Mouse (Mus musculus): ENCODE results near the gene Tbc1d21.
A peak's percentile ranks its signal among the peaks of the same experiment; 100 is the strongest.

The Tbc1d21 gene

DNA sequence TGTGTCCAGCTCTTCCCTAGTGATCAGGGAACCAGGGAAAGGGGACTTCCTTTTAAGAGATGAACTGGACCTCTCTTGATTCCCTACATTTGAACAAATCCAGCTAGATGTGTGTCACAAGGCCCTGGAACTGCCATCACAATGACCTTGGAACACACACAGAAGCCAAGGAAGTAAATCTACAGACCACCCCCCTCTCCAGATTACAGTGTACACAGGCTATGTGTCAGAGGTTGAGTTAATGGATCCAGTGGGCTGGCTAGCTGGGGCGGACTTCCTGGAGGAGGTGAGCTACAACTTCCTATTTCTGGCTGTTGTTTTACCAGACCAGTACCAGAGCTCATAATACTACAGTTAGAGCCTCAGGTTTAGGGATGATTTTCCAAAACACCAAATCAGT is at the start of gene Tbc1d21:
TSS of gene Tbc1d21 (minus strand) at position 101 of the 400 bp plus-strand sequence.
- DNase-seq: no peak

DNA sequence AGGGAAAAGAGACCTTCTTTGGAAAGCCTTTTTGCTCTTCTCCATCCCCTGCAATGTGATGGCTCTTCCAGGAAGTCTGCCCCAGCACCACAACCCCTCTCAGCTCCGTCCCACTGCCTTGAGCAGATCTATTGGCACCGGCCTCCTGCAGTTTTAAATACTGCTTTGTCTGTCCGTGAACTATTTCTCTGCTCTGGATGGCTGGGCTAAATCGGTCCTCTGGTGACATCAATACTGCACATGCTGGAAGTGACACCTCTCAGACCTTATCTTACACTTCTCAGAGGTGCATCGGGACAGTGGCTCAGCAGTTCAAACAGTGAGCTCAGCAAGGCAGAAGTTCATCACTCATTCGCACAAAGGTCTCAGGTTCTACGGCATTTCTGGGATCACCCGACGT is 41.3 kb upstream of the Tbc1d21 start:
- no peak for DNase-seq

DNA sequence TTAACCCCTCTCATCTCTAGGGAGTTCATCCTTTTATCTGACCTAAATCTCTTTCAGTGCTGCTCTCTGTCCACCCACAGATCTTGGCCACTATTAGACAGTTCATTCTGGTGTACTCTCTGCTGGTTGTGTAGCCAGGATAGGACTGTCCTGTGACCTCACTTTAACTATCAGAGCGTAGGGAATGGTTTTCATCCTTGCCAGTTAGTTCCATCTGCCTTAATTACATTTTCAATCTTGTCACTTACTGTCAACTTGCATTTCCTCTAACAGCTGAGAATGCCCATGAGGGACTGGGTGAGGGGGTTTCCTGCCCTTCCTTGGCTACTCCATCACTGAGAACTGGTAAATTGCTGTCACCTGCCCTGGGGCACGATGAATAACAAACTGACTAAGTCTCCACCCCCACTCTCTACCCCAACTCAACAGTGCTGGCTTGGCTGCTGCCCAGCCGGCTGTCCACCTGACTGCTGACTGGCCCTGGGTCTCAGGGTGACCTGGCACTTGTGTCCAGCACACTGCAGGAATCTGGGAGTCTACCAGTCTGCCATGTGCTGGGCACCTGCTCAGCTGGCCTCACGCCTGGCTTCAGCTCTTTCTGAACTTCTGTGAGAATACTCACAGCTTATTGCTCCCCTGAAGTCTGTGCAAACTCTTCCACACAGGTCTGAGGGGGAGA is 39.9 kb upstream of the Tbc1d21 start:
- DNase-seq: peak; percentile 85

DNA sequence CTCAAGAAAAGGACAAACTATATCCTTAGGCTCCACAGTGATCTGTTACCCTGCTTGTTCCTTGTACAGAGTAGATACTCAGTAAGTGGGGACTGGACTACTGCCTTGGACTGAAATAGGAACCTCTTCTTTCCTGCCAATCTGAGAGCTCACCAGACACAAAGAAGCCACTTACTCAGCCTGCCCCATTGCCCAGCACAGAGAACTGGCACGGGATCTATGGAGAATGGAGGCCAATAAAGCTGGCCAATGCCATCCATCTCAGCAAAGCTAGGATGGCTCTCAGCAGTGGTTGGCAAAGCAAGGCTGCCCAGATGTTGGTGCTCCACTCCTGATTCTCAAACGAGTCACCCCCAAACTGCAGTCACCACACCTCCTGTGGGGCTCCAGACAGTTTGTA is 39.0 kb upstream of the Tbc1d21 start:
- no peak for DNase-seq

DNA sequence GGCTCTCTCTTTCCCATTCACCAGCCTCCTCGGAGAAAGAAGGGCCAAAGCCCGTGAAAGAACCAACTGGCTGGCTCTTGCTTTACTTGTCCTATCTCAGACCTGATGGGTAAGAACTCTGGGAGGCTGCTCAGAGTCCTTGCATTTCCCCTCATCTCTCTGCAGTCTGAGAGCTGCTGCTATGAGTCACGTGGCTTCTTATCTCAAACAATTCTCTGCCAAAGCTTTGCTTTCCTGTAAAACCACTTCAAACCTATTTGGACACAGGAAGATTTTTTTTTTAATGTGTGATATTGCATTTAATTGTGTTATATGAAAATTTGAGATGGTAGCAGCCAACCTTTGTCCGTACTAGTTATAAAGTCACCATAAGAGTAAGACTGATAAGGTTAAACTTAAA is 34.2 kb upstream of the Tbc1d21 start:
- DNase-seq: no peak

DNA sequence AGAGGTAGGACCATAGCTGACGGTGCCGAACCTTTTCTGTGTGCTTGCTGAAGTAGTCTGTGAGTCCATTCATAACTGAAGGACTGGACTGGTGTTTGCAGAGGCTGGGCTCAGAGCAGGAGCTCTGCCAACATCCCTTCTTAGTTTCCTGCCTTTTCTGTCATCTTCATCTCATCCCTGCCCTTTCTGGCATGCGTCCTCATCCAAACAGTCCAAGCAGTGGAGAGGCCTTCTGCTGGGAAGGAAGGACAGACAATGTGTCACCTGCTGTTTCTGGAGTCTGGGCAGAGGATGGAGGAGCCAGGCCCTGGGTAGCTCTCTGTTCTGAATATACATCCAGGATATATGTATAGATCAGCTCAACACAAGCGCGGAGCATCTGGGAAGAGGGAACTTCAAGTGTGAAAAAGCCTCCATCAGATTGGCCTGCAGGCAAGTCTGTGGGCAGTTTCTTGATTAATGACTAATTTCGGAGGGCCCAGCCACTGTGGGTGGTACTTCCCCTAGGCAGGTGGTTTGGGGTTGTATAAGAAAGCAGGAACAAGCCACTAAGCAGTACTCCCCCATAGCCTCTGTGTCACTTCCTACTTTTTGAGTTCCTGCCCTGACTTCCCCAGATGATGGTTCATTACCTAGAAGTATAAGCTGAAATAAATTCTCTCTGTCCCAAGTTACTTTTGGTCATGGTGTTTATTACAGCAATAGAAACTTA is 31.3 kb upstream of the Tbc1d21 start:
- DNase-seq: peak; percentile 56

DNA sequence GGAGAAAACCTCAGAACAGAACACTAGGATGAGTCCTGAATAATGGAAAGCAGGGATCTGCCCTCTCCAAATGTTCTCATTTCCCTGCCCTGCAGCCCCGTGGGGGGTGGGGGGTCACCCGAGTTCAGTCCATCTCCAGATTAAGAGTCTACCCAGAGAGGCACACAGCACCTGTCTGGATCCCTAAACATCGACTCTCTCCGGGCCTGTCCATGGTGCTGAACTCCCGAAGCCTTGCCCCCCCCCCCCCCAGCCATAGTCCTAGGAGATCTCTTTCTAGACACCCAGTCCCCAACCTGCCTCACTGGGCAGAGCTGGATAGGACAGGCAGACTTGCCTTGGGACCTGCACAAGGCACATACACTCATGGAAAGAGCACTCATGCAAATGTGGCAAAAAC is 29.4 kb upstream of the Tbc1d21 start:
- no peak for DNase-seq

DNA sequence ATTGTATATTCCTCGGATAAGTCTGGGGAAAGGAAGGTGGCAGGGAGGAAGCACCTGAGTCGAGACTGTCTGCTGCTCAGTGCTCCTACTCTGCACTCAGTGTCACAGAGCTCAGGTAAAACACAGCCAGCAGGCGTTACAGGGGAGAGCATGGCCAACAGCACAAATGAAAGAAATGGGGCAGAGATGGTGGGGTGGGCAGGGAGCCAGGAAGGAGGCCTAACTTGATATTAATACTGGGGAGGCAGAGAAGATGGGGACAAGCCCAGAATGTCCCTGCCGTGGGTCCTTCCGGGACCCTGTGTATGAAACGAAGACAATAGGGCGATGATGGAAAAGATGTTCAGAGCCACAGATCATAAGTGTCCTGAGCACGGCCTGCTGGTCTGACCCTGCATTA is 24.4 kb upstream of the Tbc1d21 start:
- no peak for DNase-seq

DNA sequence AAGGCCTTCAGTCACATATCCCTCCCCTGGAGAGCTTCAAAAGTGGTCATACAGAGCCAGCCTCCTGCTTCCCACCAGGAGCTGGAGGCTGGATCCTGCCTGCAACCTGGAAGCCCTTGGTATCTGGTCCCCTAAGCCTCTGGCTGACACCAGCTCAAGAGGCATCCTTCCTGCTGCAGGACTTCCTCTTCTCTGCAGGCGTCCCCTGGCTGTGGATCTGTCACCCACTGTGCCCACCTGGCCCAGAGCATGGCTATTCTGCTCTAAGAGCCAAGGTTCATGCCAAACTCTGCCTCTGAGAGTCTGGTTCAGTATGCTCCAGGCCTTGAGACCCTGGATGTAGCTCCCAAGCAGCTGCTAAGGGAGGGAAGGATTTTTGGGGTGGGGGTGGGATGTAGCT is 23.6 kb upstream of the Tbc1d21 start:
- peak; percentile 79 for DNase-seq

DNA sequence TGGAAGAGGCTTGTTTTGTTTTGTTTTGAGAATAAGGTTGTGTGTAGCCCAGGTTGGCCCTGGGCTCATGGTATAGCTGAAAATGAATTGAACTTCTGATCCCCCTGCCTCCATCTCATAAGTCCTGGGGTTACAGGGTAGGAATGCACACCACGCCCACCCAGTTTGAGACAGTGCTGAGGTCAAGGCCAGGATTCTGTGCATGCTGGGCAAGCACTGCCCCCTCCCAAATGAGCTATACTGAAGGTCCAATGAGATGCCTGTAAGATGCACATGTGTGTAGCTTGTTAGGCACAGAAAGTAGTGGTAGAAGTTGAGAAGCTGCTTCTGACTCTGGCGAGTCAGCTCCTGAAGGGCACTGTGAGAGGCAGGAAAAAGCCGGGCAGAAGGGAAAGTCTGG is 18.1 kb upstream of the Tbc1d21 start:
- no peak for DNase-seq

DNA sequence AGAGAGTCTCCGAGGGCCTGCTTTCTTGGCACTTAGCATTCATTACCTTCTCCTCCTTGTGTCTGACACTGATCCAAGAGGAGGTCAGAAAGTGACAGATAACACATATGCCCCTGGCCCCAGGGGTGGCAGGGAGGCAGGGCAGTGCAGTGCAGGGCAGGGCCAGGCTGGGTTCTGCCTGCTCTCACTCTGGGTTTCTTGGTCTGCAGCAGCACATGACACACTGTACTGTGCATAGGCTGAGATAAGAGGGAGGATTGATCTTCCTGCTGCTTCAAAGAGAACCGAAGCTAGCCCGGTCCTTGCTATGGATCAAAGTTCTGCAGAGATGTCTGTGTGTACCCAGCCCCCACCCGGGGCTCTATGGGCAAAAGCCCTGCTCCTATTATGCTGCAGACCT is 8.6 kb upstream of the Tbc1d21 start:
- no peak for DNase-seq

DNA sequence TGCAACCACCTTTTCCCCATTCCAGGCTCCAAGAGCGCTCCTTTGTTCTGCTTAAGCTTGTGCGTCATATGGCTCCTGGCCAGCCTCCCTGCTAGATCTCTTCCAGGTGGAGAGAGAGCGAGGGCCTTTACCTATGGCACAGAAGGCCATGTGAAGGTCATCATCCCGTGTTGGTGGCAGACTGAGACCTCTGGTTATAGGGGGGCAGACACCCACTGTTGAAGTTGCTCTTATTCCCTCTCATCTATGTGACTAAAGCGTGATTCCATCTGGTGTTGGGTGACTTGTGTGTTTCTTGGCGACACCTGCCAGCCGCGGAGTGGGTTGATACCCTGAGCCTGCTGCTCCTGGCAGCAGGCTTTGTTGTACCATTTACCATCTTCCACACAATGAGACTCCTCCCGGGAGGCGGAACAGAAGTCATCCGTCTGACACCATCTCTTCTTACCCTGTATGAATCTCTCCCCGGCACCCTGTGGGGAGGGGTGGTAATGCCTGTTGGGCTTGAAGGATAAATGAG is 3.7 kb upstream of the Tbc1d21 start:
- peak; percentile 32 for DNase-seq

DNA sequence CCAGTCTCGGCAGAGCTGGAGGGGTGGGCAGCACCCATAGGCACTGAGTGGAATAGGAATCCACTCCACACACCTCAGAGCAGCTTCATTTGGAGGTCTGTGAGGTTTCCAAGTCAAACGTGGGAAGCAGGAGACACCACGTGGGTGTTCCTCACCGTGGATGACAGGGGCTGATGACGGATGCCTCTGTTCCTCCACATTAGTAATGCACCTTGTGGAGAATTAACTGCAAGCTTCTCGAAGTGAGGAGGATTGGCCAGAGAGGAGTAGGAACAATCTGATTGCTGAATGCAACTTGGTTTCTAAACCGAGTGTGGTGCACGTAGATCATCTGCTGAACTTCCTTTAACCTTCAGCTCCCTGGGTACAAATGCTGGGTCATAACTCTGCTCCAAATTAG is 1.7 kb upstream of the Tbc1d21 start:
- no peak for DNase-seq

DNA sequence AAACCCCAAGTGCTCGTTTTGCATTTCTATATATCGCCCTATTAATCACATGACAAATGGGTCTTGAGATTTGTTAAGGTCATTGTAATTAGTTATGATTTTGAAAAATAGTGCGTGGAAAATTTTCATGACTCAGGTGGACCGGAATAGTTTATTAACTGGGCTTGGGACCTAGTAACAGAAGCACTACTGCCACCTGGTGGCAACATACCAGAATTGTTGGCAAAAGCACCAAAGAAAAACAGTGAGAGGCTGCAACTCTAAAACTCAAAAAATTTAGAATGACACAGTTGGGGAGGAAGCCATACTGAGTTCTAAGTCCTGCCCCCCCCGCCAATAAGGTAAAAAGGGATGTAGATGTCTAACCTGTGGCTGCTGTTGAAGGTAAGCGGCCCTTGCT is 611 bp downstream of the Tbc1d21 start:
- no peak for DNase-seq

DNA sequence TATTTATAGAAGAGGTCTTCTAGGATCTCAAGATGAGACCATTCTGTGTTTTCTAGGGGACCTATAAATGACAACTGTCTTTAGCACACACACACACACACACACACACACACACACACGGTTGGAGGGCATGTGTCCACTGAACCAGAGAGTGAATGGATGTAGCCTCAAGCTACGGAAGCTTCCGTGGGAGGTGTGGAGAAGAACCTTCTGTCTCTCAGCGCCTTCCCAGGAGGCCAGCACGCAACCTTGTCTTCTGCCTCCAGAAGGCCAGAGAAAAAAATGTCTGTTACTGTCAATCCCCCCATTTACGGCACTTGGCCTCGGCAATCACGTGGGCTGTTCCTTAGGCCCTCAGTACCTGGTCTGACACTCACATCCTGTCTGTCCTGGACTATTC is 5.9 kb downstream of the Tbc1d21 start:
- no peak for DNase-seq

DNA sequence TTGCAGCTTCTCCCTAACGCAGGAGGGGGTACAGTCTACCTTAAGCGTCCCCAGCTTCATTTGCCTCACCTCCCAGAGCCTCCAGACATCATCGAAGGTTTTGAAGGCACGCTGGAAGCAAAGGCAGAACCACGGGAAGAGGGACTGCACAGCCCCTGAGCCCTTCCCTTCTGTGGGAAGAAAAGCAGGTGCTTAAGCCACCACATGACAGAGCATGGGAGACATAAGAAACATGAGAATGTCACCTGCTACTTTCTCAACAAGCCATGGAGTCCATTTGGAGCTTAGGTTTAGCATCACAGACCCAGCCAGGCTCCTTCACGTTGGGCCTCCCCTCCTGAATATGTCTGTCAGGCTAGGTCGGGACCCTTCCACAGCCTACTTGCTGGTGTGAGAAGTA is 8.3 kb downstream of the Tbc1d21 start:
- no peak for DNase-seq

DNA sequence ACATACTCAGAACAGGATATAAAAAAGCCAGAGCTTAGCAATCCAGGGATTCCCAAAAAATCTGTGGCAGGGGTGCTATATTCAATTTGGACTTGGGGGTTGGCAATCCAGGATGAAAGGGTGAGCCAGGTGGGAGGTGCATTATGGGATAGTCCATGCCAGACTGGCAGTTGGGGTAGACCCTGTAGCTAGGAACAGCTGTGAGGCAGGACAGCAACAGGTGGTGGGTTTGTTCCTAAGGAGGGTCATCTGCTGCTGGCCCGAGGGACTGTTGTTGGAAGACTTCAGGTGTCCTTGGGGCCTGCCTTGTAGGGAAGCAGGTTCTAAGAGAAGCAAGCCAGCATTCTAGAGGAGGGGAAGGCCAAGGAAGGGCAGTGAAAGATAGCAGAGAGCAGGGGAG is 8.9 kb downstream of the Tbc1d21 start:
- no peak for DNase-seq

DNA sequence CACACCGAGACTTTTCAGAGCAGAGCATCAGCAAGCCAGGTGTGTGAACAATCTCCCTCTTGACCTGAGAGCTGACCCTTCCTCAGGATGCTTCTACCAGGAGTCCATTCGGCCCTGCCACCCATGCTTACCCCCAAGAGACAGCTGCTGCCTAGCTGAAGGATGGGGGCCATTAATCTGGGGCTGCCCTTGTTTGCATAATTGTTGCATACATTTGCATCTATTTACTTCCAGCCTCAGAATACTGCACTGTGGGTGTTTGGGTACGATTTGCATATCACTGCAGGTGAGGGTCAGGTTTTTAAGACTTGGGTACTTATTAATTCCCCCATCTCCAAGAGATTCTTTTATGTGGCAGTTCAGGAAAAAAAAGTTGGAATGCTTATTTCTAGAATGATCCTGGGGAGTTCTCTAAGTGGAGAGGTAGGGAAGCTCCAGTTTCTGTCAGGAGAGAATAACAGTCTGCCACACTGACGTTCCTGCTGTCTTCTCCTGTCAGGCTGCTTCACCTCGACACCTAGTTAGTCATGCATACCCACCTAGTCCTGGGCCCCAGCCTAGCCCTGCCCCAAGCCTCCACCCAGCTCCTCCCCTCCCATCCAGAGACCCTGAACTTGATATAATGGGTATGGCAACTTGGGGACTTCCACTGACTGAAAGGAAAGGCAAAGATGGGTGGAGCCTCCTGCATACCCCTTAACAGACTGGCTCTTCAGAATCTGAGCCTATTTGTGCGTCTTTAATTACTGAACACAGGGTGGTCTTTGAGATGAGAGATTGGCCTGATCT is 14.8 kb downstream of the Tbc1d21 start:
- DNase-seq: no peak

DNA sequence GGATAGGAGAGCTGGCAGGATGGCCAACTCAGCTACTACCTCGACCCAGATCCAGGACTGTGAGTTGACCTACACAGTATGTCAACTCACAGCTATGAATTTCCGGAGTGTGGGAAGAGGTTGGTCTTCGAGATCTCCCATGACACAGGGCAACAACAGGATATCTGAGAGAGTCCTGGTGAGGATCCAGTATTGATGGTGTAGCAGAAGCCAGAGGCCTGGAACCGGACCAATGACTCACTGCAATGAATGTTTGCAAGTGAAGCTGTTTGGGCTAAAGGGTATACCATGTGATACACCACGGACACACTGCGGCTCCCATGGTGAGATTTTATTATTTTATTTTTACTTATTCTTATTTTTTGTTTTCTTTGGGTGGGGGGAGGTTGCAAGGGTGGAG is 15.6 kb downstream of the Tbc1d21 start:
- DNase-seq: no peak

DNA sequence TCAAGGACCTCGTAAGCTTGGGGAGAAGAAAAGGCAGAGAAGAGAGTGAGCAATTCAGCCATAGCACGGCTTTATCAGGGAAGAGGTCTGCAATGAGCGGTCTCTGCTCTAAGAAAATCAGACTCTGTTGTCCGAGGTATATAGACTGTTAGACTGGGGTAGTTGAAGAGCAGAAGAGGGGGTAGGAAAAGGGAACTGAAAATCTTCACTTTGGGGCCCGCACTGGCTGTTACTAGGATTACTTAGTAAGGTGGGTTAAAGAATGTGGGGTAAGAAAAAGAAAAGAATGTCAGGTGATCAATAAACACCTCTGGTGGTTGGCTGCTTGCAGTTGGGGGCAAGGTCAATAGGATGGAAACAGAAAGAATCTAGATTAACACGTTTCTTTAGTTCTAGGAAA is 17.0 kb downstream of the Tbc1d21 start:
- DNase-seq: no peak

DNA sequence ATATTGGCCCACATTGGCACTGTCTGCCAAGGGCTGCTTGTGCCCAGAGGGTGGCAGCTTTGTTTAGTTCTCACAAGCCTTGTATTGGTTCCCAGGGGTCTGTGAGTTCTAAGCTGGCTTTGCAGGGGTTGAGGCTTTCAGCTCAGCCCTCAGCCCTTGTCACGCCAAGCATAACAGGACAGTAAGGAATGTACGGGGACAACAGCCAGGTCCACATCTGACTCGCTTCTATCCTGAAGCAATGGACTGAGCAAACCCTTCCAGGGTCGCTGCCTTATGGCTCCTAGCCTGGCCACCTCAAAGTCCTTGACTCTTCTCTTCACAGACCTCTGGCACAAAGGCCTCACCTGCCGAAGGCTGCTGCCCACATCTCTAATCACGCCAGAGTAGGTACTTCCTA is 22.5 kb downstream of the Tbc1d21 start:
- no peak for DNase-seq

DNA sequence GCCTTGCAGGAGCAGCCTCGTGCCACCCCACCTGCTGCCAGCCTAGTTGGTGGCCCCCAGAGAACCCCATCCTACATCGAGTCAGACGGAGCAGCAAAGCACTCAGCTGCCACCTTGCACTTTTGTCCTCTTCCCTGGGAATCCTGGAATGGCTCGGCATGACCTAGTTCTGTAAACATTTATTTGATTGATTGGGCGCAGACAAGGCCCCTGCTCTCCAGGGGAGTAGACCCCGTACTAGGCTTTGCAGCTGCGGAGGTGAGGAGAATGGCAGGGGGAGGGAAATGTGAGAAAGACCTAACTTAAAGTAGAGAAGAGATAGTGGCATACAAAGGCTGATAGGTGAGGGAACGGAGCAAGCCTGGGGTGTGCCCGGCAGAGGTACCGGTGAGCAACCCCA is 23.8 kb downstream of the Tbc1d21 start:
- DNase-seq: no peak

DNA sequence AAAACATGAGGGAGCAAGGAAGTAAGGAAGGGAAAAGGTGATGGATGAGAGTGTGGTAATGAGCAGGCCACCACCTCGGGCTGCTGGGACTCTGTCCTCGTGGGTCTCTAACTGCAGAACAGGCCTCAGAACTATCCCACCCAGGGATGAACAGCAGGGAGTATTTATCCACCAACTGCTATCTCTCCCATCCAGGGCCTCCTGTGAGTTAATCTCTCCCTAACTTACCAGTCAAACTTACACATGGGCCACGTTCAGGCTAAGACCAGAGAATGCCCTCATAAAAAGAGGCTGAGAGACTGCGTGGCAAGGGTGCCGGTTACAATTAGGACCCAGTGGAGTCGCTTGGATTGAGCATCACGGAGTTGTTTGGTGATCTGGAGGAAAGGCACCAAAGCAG is 24.3 kb downstream of the Tbc1d21 start:
- no peak for DNase-seq

DNA sequence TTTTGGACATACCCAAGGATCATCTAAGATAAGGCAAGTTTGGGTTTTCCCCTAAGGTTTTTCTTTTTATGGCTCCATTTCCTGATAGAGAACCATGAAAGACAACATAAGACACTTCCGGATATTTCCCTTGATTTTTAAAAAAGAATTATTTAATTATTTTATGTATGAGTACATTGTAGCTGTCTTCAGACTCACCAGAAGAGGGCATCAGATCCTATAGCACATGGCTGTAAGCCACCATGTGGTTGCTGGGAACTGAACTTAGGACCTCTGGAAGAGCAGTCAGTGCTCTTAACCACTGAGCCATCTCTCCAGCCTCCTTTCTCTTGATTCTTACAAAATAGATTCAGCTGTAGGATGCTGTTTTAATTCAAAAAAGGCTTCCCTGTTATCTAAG is 28.5 kb downstream of the Tbc1d21 start:
- DNase-seq: no peak
